Mouse (Mus musculus) kidney, adult 18-20 months (tissue): Measurements from ENCODE around the gene BC034090.

Experiments
- DNase-seq: peaks from one replicate; pipeline ENCODE4 v3.0.0; 2021

The BC034090 gene

DNA sequence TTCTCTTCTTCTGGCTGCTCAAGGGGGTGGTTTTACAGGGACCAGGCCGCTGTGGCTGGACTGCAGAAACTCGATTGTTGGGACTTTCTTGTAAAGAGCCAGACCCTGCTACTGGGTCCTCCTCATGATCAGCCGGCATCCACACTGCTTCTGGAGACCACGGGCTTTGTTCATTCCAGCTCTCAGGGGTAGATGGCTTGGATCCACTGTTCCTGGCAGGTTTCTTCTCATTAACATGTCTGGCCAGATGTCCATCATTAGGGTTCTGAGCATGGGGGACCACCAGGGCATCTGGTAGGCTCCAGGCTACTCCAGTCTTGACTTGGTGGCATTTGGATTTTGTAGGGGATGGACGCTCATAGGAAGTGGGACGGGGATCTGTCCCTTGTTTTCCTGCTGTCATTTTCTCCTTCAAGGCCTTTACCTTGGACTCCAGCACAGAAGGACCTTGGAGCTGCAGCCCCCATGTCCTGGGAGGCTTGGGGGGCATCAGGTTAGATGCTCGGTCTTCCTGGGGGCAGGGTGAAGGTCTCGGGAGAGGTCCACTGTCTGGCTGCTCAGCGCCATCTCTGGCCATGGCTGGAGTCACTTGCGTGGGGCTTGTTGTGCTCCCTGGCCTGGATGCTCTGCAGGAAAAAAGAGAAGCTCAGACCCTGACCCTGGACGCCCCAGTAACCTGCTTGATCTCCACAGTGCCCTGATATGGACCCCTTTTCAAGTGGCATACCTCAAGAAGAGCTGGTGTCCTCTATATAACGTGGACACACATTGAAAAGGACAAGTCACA lies 2.4 kb downstream of the BC034090 start:
- peak; percentile 67 for DNase-seq

DNA sequence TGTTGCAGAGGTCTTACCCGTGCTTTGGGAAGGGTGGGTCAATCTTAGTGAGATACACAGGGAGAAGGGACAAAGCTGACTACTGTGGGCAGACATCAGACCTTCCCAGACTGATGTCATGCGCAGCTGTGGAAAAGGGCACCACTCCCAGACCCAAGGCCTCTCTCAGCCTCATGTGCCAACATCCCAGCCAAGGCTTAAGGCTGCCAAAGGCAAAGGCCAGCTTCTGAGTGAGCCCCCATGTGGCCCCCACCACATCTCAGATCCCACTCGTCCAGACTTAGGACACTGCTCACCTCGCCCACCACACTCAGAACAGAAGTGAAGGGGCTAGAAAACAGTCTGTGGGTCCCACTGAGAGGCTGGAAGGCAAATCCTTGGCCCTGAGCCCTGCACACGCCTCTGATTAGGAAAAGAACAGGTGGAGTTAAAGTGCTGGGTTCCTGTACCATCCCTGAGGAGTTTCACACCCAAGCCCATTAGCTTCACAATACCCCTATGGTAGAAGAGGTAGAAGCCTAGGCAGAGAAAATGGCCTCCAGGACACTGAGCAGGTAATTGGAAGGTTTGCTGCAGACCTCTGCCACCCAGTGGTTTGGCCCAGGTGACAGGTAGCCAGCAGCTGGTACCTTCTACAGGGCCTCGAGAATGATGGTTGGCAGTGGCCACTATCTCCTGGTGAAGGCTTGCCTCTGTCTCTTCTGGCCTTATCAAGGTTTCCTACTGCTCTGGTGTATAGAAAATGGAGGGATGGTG lies 4.1 kb downstream of the BC034090 start:
- DNase-seq, result peak; percentile 44

DNA sequence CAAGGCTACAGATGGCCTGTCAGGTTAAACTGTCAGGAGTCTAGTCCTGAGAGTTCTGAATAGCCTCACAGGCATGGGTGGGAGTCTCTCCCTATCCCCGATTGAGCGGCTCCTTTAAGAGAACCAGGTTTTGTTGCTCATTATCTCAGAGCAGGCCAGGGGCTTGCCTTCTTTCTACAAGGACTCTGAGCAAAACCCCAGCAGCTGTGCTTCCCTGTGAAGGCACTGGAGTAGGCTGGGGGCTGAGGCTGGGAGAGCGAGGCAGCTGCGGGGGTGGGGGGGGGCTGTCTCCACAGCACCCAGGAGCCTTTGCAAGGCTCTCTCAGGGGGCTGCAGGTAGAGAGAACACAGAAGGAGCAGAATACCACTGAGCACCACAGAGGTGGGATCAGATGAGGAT lies 5.1 kb downstream of the BC034090 start:
- DNase-seq, result no peak

DNA sequence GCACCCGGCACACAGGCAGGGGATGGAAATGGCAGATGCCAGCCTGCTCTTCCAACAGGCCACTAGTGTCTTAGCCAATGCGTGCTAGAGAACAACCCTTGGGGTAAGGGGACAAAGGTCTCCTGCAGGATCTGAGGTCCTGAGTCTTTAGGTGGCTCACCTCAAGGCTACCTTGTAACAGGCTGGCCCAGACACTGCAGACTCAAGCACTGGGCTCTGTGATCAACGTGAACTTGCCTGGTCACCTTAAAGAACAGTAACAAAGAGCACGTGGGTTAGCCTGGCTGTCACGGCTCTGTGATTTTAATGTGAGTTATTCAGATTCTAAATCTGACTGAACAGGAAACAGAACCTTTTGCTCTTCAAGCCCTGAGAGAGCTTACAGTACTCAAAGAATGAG lies 6.1 kb downstream of the BC034090 start:
- DNase-seq, result peak; percentile 69

DNA sequence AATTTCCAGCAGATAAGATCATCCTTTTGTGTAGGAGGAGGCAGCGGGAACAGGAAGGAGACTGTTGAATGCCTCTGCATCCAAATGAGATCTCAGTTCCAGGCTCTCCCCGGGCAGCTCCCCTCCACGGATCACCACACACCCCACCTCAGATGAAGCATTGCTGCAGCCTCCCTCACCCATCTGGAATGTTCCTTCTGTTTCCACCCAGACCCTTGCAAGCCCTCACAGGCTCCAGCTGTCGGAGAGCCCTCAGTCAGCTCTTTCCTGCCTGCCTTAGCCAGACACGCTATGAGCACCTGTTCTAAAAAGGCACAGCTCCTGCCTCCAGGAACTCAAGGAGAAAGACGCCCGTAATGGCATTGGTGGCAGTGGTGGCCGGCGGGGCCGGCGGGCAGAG lies 6.9 kb downstream of the BC034090 start:
- DNase-seq, result peak; percentile 51

DNA sequence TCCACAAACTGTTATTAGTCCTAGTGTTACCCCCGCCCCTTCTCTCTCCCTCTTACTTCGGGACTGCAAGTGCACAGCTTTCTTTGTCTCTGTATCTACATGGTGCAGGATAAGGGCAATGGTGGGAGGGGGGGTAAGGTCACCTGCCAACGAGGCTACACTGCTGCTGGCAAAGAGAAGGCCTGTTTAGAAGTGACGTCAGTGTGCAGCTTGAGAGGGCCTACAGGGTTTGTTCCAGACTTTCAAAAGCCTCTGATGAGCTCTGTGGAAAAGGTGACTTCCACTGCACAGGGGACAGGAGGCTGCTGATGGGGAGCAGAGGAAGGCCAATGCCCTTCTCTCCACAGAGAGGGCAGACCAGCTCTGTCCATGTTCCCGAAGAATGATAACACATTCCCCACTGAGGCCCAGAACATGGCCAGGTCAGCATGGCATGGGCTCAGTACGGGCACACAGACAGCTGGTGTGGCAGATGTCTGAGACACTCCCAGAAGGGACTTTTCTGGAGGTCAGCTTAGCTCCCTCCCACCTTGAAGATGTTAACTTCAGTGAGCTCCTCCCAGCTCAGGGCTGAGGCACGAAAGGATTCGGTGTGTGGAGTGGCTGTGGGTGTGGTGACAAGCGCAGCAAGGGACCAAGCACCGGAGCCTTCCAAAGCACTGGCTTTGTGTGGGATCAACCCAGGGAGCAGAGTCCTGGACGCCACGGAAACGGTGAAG lies 7.8 kb downstream of the BC034090 start:
- DNase-seq, result peak; percentile 37

DNA sequence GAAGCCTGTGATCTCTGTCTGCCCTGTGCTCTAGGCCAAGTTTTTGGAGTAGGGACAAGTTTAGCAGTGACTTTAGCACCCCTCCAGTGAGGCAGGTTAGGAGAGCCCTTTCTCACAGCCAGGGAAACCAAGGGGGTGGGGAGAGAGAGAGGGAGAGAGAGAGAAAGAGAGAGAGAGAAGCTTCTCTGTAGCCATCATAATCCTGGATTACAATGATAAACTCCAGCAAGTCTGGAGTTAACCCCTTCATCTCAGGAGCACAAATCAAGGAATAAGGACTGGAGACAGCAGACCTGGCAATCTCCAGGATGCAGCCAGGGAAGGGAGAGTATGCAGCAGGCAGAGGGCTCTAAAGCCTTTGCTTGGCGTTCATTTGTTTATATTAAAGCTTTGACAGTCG lies 8.6 kb downstream of the BC034090 start:
- DNase-seq, result no peak

DNA sequence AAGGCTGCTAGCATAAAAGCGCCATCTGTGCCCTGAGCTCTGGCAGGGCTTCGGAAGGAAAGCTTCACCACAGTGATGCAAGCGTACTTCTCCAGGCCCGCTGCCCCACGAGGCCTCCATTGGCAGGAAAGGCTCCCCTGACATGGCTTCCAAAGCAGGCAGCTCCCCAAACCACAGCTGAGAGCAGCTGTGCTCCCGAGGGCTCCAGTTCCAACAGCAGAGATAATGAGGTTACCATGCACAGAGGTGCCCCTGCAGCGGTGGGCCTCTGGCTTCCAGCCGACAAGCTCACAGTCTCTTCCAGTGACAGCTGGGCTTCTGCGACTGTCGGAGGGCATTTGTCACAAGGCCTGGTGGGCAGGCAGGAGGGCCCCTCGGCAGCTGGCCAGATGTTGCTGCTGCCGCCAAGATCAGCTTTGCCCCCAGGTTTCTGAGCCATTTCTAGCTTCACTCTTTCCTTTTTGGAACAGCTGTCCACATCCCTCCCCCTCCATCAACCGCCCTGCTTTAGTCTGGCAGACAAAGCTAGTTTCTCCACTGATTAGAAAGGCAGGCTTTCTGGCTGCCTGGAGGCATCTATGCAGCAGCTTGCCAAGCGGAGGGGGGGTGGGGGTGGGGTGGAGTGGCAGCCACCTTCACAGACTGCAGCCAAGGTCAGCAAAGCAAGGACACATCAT lies 10.2 kb downstream of the BC034090 start:
- DNase-seq, result peak; percentile 72

DNA sequence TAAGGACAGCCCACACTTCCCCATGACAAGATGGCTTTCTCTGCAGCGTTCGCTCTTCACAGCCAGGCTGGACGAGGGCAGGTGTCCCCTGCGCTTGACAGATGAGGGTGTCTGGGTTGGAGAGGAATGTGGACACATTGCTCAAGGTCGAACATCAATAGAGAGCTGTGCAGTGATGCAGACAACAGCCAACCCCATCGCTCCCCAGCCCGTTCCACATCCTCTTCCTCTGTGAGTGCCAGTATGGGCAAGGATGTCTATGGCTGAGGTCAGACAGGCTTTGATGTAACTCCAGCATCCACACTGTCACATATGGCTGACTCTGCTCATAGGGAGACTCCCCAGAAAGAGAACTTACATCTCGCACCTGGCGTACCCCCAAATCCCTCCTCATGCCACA lies 10.9 kb downstream of the BC034090 start:
- no peak for DNase-seq

DNA sequence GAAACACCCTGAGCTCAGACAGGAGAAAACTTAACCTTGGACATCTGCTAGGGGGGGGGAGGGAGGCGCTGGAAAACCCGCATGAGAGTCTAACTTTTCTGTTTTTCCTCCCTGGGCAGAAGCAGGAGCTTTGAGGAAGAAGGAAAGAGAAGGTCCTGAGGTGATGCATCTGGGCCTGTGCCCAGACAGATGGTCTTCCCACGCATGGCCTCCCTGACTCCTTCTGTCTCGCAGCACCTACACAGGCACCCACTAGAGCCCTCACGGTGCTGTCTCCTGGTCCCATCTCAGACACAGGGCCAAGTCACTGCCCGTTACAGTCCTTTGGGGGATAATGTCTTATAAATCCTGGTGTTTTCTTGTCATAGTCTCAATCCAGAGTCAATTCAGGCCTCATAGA lies 11.5 kb downstream of the BC034090 start:
- no peak for DNase-seq

DNA sequence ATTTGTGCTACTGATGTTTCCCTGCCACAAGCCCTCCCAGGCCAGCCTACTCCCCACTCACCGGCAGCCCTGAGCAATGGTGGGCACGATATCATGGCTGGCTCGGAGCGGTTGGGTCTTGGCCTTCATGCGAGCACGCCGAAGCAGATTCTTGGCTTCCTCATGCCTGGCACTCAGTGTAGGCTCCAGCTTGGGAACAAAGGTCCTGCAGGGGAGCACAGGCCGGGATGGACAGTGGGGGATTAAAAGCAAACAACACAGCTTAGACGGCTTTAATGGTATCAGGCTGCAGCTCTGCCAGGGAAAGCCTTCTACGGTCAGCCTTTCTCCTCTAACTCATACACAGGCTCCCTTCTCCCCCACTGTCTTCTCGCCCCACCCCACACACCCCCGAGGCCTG lies 11.9 kb downstream of the BC034090 start:
- DNase-seq, result peak; percentile 52

DNA sequence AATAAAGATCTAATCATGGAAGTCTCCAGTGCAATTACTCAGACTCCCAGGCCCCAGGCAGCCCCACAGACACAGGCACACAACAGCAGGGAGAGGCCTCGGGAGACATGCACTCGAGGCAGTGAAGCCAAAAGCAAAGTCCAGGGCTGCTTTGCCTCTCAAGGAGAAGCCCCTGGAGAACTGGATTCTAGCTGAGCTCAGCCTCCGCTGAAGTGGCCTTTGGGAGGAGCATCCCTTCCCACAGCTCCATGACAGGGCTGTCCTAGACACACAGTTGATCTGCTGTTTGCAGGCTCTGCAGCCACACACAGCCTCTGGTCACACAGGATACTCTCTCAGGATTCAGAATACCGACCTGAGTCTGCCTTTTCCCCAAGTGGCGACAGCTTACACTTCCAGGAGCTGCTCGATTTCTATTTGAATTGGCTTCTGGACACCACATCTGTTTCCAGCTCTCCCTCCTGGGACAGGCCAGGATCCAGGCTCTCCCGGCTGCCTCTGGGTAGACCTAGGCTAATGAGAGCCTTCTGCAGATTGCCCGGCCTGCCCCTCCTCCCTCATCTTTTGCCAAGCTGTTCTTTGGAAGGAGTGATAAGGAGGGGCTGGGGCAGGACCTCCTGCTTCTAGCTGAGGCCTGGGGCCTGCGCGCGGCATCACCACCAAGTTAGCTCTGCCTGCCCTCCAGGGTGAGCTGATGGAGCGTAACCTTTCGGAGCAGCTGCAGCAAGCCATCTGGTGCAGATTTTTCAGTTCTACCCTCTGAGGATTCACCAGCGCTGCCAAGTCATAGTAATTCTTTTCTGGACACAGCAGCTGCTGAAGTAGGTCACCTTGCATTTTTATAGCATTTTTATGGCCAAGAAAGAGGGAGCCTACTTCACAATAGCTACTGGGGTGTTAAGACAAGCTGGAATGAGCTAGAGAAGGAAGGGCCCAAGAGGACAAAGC lies 14.5 kb downstream of the BC034090 start:
- peak; percentile 32 for DNase-seq

DNA sequence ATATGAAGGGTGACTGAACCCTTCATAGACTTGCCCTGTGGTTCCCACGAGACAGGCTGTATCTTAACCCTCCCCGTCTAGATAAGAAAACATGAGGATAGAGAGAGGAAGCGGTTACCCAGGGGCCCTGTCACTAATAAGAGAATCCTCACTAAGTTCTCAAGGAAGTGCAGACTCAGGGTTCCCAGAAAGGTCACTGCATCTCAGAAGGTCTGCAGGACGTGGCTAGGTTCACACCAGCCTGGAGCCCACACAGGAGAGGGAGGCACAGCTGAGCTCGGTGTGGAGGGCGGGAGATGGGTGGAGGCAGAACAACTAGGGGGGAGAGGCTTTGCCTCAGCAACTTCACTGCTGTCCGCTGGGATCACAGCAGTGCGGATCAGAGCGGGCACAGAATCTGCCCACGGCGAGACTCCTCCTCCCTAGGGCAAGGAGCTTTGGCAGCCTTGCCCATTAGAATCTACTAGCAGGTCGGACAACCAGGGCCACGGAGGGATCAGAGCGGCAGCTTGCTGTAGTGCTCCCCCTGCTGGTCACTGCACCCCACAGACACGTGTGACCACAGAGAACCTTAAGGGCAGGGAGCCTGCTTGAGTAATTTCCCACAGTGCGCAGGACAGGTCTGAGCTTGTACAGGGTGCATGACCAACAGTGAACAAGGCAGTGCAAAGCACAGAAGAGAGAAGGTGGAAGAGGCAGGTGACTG lies 20.2 kb downstream of the BC034090 start:
- DNase-seq, result peak; percentile 88

DNA sequence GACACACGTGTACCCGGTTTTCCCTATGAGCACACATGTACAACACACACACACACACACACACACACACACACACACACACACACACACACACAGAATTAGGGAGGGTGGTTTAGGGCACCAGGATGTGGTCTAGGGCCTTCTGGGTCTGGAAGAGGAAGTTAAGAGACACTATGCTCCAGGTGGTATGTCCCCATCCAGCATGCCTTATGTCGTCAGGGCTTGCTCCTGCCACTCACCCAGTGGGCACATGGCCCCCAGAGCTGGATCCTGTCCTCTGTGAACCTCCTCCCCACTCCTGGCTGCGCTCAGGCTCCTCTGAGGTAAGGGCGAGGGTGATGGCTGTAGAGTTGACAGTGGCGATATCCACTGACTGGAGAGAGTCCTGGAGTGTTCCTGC lies 21.2 kb downstream of the BC034090 start:
- no peak for DNase-seq

DNA sequence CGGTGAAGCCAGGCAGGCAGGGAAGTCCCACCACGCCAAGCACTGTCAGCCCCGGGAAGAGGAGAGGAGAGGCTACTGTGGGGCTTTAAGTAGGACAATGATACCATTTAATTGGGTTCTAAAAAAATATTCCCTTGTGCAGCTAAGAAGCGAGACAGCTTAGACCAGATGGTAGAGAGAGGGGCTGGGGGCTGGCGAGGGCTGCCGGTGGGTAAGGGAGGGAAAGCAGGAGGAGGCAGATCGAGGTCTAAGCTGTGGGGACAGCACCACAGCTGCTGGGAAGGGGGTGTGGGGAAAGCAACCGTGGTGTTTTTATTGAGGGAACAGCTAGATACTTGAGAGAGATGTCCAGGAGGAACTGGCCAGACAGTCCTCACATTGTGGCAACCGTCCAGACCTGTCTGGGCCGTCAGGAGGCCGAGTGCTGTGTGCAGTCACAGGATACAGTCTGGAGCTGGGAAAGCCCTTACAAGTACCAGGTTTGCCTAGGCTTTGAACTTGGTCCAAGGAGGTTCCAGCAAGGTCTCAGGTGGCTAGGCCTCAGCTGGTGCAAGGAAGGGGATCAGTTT lies 22.1 kb downstream of the BC034090 start:
- DNase-seq, result no peak

DNA sequence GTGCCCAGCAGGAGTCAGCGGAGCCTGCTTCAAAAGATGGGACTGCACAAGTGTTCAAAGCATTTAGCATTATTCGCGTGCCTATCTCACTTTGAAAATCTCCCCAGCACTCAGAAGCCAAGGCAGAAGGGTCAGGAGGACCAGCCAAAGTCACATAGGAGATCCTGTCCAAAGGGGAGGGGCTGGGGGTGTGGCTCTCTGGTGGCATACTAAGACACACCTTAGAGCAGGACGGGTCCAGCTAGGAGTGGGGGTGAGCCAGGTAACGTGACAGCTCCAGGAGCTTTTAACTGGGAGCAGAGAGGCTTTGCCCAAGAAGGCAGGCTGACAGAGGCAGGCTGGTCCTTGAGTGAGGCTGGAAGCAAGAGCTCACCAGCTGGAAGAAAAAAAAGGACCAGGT lies 25.3 kb downstream of the BC034090 start:
- peak; percentile 51 for DNase-seq

DNA sequence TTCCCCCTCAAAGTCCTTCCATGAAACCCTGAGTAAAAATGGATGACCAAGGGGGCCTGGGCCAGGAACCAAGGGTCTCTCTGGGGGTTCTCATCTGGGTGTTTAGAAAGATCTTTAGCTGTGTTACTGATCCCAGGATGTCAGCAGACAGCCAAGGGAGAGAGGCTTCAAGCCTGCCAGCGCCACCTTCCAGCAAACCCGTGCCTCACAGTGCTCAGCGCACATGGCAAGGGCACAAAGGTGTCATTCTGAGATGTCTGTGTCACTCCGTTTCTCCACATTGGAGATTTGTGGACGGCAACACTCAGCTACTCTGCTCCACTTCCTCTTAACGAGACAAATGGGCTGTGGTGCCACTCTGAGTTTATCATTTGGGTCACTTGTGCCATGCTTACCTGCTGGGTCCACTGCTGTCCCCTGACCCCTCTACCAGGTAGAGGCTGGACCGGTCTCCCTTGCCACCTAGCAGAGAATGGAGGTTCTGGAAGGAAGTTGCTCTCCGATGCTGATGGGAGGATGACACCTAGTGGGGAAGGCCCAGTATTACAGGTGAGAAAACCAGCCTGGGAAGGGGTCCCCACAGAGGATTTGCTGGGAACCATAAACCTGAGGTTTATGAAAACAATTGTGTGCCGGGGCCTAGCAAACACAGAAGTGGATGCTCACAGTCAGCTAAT lies 26.2 kb downstream of the BC034090 start:
- peak; percentile 67 for DNase-seq

DNA sequence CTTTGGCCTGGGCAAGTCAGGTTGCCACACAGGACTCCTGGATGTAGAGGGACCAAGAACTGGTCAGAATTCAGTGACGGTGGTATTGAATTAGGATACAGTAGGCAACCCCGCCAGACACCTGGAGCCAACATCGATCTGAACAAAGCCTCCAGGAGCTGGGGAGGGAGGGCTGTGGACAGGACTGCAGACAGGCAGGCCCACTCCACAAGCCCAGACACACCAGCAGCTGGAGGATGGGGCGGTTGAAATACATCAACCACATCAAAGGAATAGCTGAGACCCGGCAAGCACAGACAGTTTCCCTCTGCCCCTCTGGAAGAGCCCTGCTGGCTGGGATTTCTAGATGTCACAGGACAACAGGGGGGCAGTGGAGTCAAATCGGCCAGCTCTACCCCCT lies 27.4 kb downstream of the BC034090 start:
- no peak for DNase-seq

DNA sequence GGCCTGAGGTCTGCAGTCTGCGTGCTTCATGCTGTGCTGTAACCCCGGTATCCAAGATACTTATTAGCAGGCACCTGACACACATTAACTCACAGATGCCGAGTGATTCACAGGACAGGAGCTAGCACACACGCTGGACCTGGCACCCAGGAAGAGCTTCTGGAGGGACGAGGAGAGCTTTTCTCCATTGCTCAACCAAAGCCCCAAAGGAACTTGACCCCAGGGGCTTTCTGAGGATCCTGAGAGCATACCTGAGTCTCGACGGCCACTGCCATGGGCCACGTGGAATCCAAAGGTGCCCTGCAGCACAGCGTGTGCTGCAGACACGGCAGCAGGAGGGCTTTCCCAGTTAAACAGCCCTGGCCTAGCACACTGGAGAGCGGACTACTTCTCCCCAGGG lies 27.9 kb downstream of the BC034090 start:
- peak; percentile 53 for DNase-seq

DNA sequence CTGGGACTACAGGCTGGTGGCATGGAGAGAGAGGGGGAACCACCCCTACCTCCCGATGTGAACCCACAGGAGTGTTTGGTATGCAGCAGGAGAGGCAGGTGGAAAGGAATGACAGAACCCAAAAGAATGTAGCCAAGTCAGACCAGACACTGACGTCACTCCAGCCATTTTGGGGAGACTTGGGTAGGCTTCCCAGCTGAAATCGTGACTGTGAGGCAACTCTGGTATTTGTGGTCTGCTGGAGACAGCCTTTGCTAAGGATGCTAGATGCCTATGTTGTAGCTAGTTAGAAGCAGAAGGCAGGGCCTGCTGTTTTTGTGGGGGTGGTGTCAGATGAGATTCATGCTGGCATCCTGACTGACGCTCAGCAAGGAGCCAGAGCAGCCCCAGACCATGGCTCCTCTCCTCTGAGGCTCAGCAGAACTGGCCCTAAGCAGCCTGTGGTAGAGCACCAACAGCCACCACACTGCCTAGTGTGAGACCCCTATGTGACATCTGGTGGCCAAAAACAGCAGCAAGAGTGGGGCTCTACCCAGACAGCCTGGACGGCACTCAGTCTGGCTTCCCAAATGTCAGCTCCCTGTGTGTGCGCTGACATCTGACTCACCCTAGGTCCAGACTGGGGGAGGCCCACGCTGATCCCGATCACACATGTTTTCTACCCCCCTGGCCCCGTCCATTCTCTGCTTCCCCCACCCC lies 29.0 kb downstream of the BC034090 start:
- DNase-seq, result no peak
